Mouse (Mus musculus): ENCODE measurements around the gene Cfb. TPM values are rescaled to one million over a fixed set of nuclear protein-coding genes. Genes with fewer than 3 reads are reported as not detected.
A peak's percentile ranks its signal among the peaks of the same experiment; 100 is the strongest.

Gene Cfb
- total and polyA plus RNA-seq, 2 experiments = 709 to 1,577 TPM

- peak; percentile 98 for DNase-seq (ENCODE audit: extremely low read depth, low read depth, low spot score)
- H3K27ac ChIP-seq (replicated peaks; ENCODE audit: insufficient read depth, low read depth, low read length) = peak overlapping the region; percentile 99
- peaks cover 49% of the 10 kb centered on the region for H3K36me3 ChIP-seq (ENCODE audit: control insufficient read depth, insufficient read depth, low read length)
- peaks cover 4% of the 10 kb centered on the region; the same call in 1 of the 2 replicates for H3K79me2 ChIP-seq (ENCODE audit: control insufficient read depth, insufficient read depth, low read length)
- no peaks in the 10 kb centered on the region for H3K27me3 ChIP-seq (ENCODE audit: control insufficient read depth, insufficient read depth, low read length)
- peaks cover 47% of the 10 kb centered on the region for H3K4me1 ChIP-seq (ENCODE audit: control insufficient read depth, insufficient read depth, low read length)
- H3K9ac ChIP-seq (ENCODE audit: low read depth, low read length) = peak overlapping the region; percentile 80
- H3K4me3 ChIP-seq (ENCODE audit: insufficient read depth, low read depth, low read length) = peak overlapping the region; percentile 76
- TF ChIP-seq POLR2A (IDR thresholded peaks at IDR 0.05; ENCODE audit: extremely low read depth, insufficient read depth, low read length) = peak; percentile 60; the same call in 1 of the 2 replicates
- no peak for TF ChIP-seq CTCF (IDR thresholded peaks at IDR 0.05; ENCODE audit: low read depth, low read length)
- 22% methylated on average over 13 of the region's 13 CpGs for WGBS
These were observed 458 bp downstream of the Cfb start for GRCm38 (mm10) chr17:34861704-34862415.

GRCm38 (mm10) chr17:34860514-34860913, 1.8 kb downstream of the Cfb start:
- DNase-seq (ENCODE audit: extremely low read depth, low read depth, low spot score) = peak; percentile 81
- Histone ChIP-seq H3K36me3 (ENCODE audit: control insufficient read depth, insufficient read depth, low read length) (peaks cover 52% of the 10 kb centered on the region), H3K4me1 (ENCODE audit: control insufficient read depth, insufficient read depth, low read length) (peaks cover 48% of the 10 kb centered on the region), H3K27me3 (ENCODE audit: control insufficient read depth, insufficient read depth, low read length) (no peaks in the 10 kb centered on the region), H3K9ac (ENCODE audit: low read depth, low read length) (peak overlapping the region; percentile 80), H3K4me3 (ENCODE audit: insufficient read depth, low read depth, low read length) (peak overlapping the region; percentile 76), H3K79me2 (ENCODE audit: control insufficient read depth, insufficient read depth, low read length) (peaks cover 4% of the 10 kb centered on the region; the same call in 1 of the 2 replicates), H3K27ac (replicated peaks; ENCODE audit: insufficient read depth, low read depth, low read length) (peak overlapping the region; percentile 99)
- no peak for TF ChIP-seq CTCF (IDR thresholded peaks at IDR 0.05; ENCODE audit: low read depth, low read length)
- no peak for TF ChIP-seq POLR2A (IDR thresholded peaks at IDR 0.05; ENCODE audit: extremely low read depth, insufficient read depth, low read length)
- WGBS = 30% methylated on average over 9 of the region's 9 CpGs

GRCm38 (mm10) chr17:34858670-34859069, 3.6 kb downstream of the Cfb start:
- Histone ChIP-seq H3K27ac (replicated peaks; ENCODE audit: insufficient read depth, low read depth, low read length) (peak overlapping the region; percentile 32), H3K36me3 (ENCODE audit: control insufficient read depth, insufficient read depth, low read length) (peaks cover 50% of the 10 kb centered on the region), H3K9ac (ENCODE audit: low read depth, low read length) (no peak overlapping the region), H3K4me1 (ENCODE audit: control insufficient read depth, insufficient read depth, low read length) (peaks cover 48% of the 10 kb centered on the region), H3K27me3 (ENCODE audit: control insufficient read depth, insufficient read depth, low read length) (no peaks in the 10 kb centered on the region), H3K4me3 (ENCODE audit: insufficient read depth, low read depth, low read length) (no peak overlapping the region), H3K79me2 (ENCODE audit: control insufficient read depth, insufficient read depth, low read length) (peaks cover 4% of the 10 kb centered on the region; the same call in 1 of the 2 replicates)
- WGBS = 65% methylated on average over 4 of the region's 4 CpGs
- no peak for DNase-seq (ENCODE audit: extremely low read depth, low read depth, low spot score)
- TF ChIP-seq POLR2A (IDR thresholded peaks at IDR 0.05; ENCODE audit: extremely low read depth, insufficient read depth, low read length) (no peak), CTCF (IDR thresholded peaks at IDR 0.05; ENCODE audit: low read depth, low read length) (no peak)

GRCm38 (mm10) chr17:34855825-34856224, 6.5 kb downstream of the Cfb start:
- no peaks in the 10 kb centered on the region for H3K79me2 ChIP-seq (ENCODE audit: control insufficient read depth, insufficient read depth, low read length)
- H3K27me3 ChIP-seq (ENCODE audit: control insufficient read depth, insufficient read depth, low read length) = no peaks in the 10 kb centered on the region
- H3K4me3 ChIP-seq (ENCODE audit: insufficient read depth, low read depth, low read length) = no peak overlapping the region
- H3K36me3 ChIP-seq (ENCODE audit: control insufficient read depth, insufficient read depth, low read length) = peaks cover 53% of the 10 kb centered on the region
- 18% methylated on average over 3 of the region's 3 CpGs for WGBS
- peak overlapping the region; percentile 9; the same call in 1 of the 2 replicates for H3K9ac ChIP-seq (ENCODE audit: low read depth, low read length)
- DNase-seq (ENCODE audit: extremely low read depth, low read depth, low spot score) = peak; percentile 25
- H3K4me1 ChIP-seq (ENCODE audit: control insufficient read depth, insufficient read depth, low read length) = peaks cover 53% of the 10 kb centered on the region
- TF ChIP-seq CTCF (IDR thresholded peaks at IDR 0.05; ENCODE audit: low read depth, low read length) = peak; percentile 87
- TF ChIP-seq POLR2A (IDR thresholded peaks at IDR 0.05; ENCODE audit: extremely low read depth, insufficient read depth, low read length) = no peak
- H3K27ac ChIP-seq (replicated peaks; ENCODE audit: insufficient read depth, low read depth, low read length) = peak overlapping the region; percentile 24; the same call in 1 of the 2 replicates

GRCm38 (mm10) chr17:34854761-34855160, 7.6 kb downstream of the Cfb start:
- H3K79me2 ChIP-seq (ENCODE audit: control insufficient read depth, insufficient read depth, low read length) = no peaks in the 10 kb centered on the region
- peaks cover 48% of the 10 kb centered on the region for H3K4me1 ChIP-seq (ENCODE audit: control insufficient read depth, insufficient read depth, low read length)
- H3K9ac ChIP-seq (ENCODE audit: low read depth, low read length) = no peak overlapping the region
- peak overlapping the region; percentile 9 for H3K27ac ChIP-seq (replicated peaks; ENCODE audit: insufficient read depth, low read depth, low read length)
- peaks cover 46% of the 10 kb centered on the region for H3K36me3 ChIP-seq (ENCODE audit: control insufficient read depth, insufficient read depth, low read length)
- no peak overlapping the region for H3K4me3 ChIP-seq (ENCODE audit: insufficient read depth, low read depth, low read length)
- H3K27me3 ChIP-seq (ENCODE audit: control insufficient read depth, insufficient read depth, low read length) = no peaks in the 10 kb centered on the region
- WGBS = 23% methylated on average over 3 of the region's 3 CpGs
- TF ChIP-seq POLR2A (IDR thresholded peaks at IDR 0.05; ENCODE audit: extremely low read depth, insufficient read depth, low read length) (0 out of 2 replicates have a peak, but pooled peaks have one; percentile 33), CTCF (IDR thresholded peaks at IDR 0.05; ENCODE audit: low read depth, low read length) (no peak)
- DNase-seq (ENCODE audit: extremely low read depth, low read depth, low spot score) = peak; percentile 79

- H3K79me2 ChIP-seq (ENCODE audit: control insufficient read depth, insufficient read depth, low read length) = no peaks in the 10 kb centered on the region; the same call in 1 of the 2 replicates
- 32% methylated on average over 8 of the region's 8 CpGs for WGBS
- H3K9ac ChIP-seq (ENCODE audit: low read depth, low read length) = no peak overlapping the region
- H3K4me3 ChIP-seq (ENCODE audit: insufficient read depth, low read depth, low read length) = no peak overlapping the region
- peak; percentile 85 for DNase-seq (ENCODE audit: extremely low read depth, low read depth, low spot score)
- TF ChIP-seq POLR2A (IDR thresholded peaks at IDR 0.05; ENCODE audit: extremely low read depth, insufficient read depth, low read length) (no peak), CTCF (IDR thresholded peaks at IDR 0.05; ENCODE audit: low read depth, low read length) (no peak)
- H3K27ac ChIP-seq (replicated peaks; ENCODE audit: insufficient read depth, low read depth, low read length) = peak overlapping the region; percentile 60
- H3K36me3 ChIP-seq (ENCODE audit: control insufficient read depth, insufficient read depth, low read length) = peaks cover 34% of the 10 kb centered on the region
- no peaks in the 10 kb centered on the region for H3K27me3 ChIP-seq (ENCODE audit: control insufficient read depth, insufficient read depth, low read length)
- H3K4me1 ChIP-seq (ENCODE audit: control insufficient read depth, insufficient read depth, low read length) = peaks cover 43% of the 10 kb centered on the region
These were observed 8.8 kb downstream of the Cfb start for GRCm38 (mm10) chr17:34853511-34853910.
